Mouse (Mus musculus) limb, embryonic 14.5 days (tissue): ENCODE data around the gene Srpk3. TPM values are rescaled to one million over a fixed set of nuclear protein-coding genes. Genes with fewer than 3 reads are reported as not detected.

Source experiments
- ATAC-seq: fragments of 200-750 bp; cut with Nextera tagmentation; 2 replicates; pipeline ENCODE4 v1.8.0; 2017; ENCODE audit warnings: low read depth, moderate number of reproducible peaks, moderate TSS enrichment; ENCODE audit not compliant: low FRiP score
- DNase-seq: peaks from one replicate; pipeline ENCODE4 v3.0.0-alpha.2; 2015; ENCODE audit warnings: low spot score
- H3K27ac ChIP-seq: fragments of 300-500 bp; sonication (generic); replicated peaks from 2 replicates; pipeline ENCODE4 v1.5.1; 2014; ENCODE audit warnings: low read depth, mild to moderate bottlenecking, low read length, moderate library complexity, mixed read lengths
- H3K27me3 ChIP-seq: fragments of 300-500 bp; sonication (generic); 2 replicates; pipeline ENCODE4 v1.6.1; 2014; ENCODE audit warnings: low read length, mixed read lengths; ENCODE audit not compliant: control insufficient read depth, insufficient read depth
- H3K36me3 ChIP-seq: fragments of 300-500 bp; sonication (generic); 2 replicates; pipeline ENCODE4 v1.6.1; 2014; ENCODE audit warnings: mild to moderate bottlenecking, low read length, moderate library complexity, mixed read lengths; ENCODE audit not compliant: control insufficient read depth, insufficient read depth
- H3K4me1 ChIP-seq: fragments of 300-500 bp; sonication (generic); 2 replicates; pipeline ENCODE4 v1.6.1; 2014; ENCODE audit warnings: antibody characterized with exemption, low read length, mixed read lengths; ENCODE audit not compliant: control insufficient read depth, insufficient read depth
- H3K4me2 ChIP-seq: fragments of 300-500 bp; sonication (generic); replicated peaks from 2 replicates; pipeline ENCODE4 v1.6.1; 2014; ENCODE audit warnings: low read depth, mild to moderate bottlenecking, low read length, moderate library complexity; ENCODE audit not compliant: severe bottlenecking
- H3K4me3 ChIP-seq: fragments of 300-500 bp; sonication (generic); replicated peaks from 2 replicates; pipeline ENCODE4 v1.5.1; 2014; ENCODE audit warnings: low read length
- H3K9ac ChIP-seq: fragments of 300-500 bp; sonication (generic); 2 replicates; pipeline ENCODE4 v1.6.1; 2014; ENCODE audit warnings: mild to moderate bottlenecking, low read depth, low read length, moderate library complexity; ENCODE audit not compliant: severe bottlenecking
- H3K9me3 ChIP-seq: fragments of 300-500 bp; sonication (generic); 2 replicates; pipeline ENCODE4 v1.6.1; 2016; ENCODE audit warnings: low read length; ENCODE audit not compliant: control insufficient read depth
- POLR2A ChIP-seq: fragments of 200-500 bp; IDR thresholded peaks from 2 replicates; pipeline ENCODE4 v1.8.0; 2012; ENCODE audit warnings: inconsistent platforms, mild to moderate bottlenecking, moderate library complexity, borderline replicate concordance; ENCODE audit not compliant: insufficient read depth, insufficient read length; ENCODE audit errors: extremely low read depth
- WGBS: fragments of 180-500 bp; shearing (Covaris S2); extraction: QIAGEN DNeasy Blood & Tissue Kit; methylation state at CpG from one replicate; pipeline ENCODE4 v1.1.7; 2014; 5-methylcytosine and 5-hydroxymethylcytosine counted together
- polyA plus RNA-seq, 2 experiments: library from polyadenylated mRNA; depleted of rRNA in 1 of 2; stranded (reverse) in 1 of 2; unstranded in 1 of 2; fragments of >200 nt; fragmentation: Nextera tagmentation in 1 of 2; extraction: Ambion mirVana in 1 of 2; gene quantifications; 2 replicates each; pipeline versions ENCODE4 v1.2.1 to v1.2.3; 2012 to 2014

Srpk3 gene
- polyA plus RNA-seq, 2 experiments = 31.0 to 46.4 TPM

GRCm38 (mm10) chrX:73787225-73787558 lies 13.0 kb downstream of the Srpk3 start:
- H3K9me3 ChIP-seq = no peaks in the 10 kb centered on the region
- no peak for TF ChIP-seq POLR2A
- peak overlapping the region; percentile 54 for H3K4me2 ChIP-seq
- ATAC-seq (peak; percentile 9; the same call in 1 of the 2 replicates), DNase-seq (no peak)
- peak overlapping the region; percentile 56 for H3K4me3 ChIP-seq
- H3K36me3 ChIP-seq = peaks cover 12% of the 10 kb centered on the region
- no peaks in the 10 kb centered on the region for H3K27me3 ChIP-seq
- peak overlapping the region; percentile 70 for H3K9ac ChIP-seq
- WGBS = 27% methylated on average over 20 of the region's 22 CpGs
- H3K27ac ChIP-seq = peak overlapping the region; percentile 90
- no peaks in the 10 kb centered on the region for H3K4me1 ChIP-seq

- Histone ChIP-seq H3K4me3 (peak overlapping the region; percentile 56), H3K9ac (no peak overlapping the region), H3K36me3 (peaks cover 11% of the 10 kb centered on the region), H3K4me2 (peak overlapping the region; percentile 54; the same call in 1 of the 2 replicates), H3K9me3 (no peaks in the 10 kb centered on the region), H3K27me3 (no peaks in the 10 kb centered on the region), H3K4me1 (no peaks in the 10 kb centered on the region), H3K27ac (no peak overlapping the region)
- DNase-seq = no peak
- 87% methylated on average over 1 of the region's 1 CpGs for WGBS
- ATAC-seq = no peak
- TF ChIP-seq POLR2A = no peak
These were observed 14.3 kb downstream of the Srpk3 start for GRCm38 (mm10) chrX:73788501-73788900.

DNA sequence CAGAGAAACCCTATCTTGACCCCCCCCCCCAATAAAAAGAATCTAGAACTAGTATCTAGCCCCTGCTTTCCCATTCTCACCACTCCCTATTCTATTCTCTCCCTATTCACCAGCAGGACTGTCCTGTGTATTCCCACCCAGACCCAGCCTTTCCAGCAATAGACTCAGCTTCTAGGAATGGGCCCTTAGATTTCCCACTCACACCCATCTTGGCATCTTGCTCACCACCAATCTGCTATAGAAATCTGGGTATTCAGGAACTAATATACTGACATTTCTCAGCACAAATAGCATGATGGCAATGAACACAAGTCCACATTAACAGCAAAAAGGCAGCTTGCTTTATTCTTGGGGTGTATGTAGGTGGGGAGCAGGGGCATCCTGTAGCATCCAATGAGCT lies 18.8 kb downstream of the Srpk3 start:
- no peak for TF ChIP-seq POLR2A
- no peaks in the 10 kb centered on the region for H3K4me1 ChIP-seq
- DNase-seq (no peak), ATAC-seq (no peak)
- no peaks in the 10 kb centered on the region for H3K27me3 ChIP-seq
- H3K4me3 ChIP-seq = no peak overlapping the region
- H3K27ac ChIP-seq = no peak overlapping the region
- H3K4me2 ChIP-seq = no peak overlapping the region
- no peak overlapping the region for H3K9ac ChIP-seq
- H3K36me3 ChIP-seq = peaks cover 18% of the 10 kb centered on the region
- no peaks in the 10 kb centered on the region for H3K9me3 ChIP-seq

GRCm38 (mm10) chrX:73793505-73793904 lies 19.3 kb downstream of the Srpk3 start:
- Histone ChIP-seq H3K36me3 (peaks cover 18% of the 10 kb centered on the region), H3K27me3 (no peaks in the 10 kb centered on the region), H3K4me2 (no peak overlapping the region), H3K4me3 (no peak overlapping the region), H3K27ac (no peak overlapping the region), H3K9me3 (no peaks in the 10 kb centered on the region), H3K4me1 (no peaks in the 10 kb centered on the region), H3K9ac (no peak overlapping the region)
- no peak for TF ChIP-seq POLR2A
- ATAC-seq = no peak
- DNase-seq = no peak
- WGBS = 56% methylated on average over 1 of the region's 1 CpGs

GRCm38 (mm10) chrX:73797511-73797910 lies 23.3 kb downstream of the Srpk3 start:
- no peak overlapping the region for H3K27ac ChIP-seq
- no peak overlapping the region for H3K9ac ChIP-seq
- no peak for ATAC-seq
- H3K36me3 ChIP-seq = peaks cover 6% of the 10 kb centered on the region; the same call in 1 of the 2 replicates
- H3K4me3 ChIP-seq = no peak overlapping the region
- H3K27me3 ChIP-seq = no peaks in the 10 kb centered on the region
- no peaks in the 10 kb centered on the region for H3K4me1 ChIP-seq
- 96% methylated on average over 2 of the region's 2 CpGs for WGBS
- no peak for DNase-seq
- H3K9me3 ChIP-seq = no peaks in the 10 kb centered on the region
- TF ChIP-seq POLR2A = no peak
- H3K4me2 ChIP-seq = no peak overlapping the region

GRCm38 (mm10) chrX:73798502-73798901 lies 24.3 kb downstream of the Srpk3 start:
- no peaks in the 10 kb centered on the region for H3K4me1 ChIP-seq
- no peaks in the 10 kb centered on the region for H3K9me3 ChIP-seq
- no peak overlapping the region for H3K9ac ChIP-seq
- DNase-seq (peak; percentile 15), ATAC-seq (peak; percentile 53; the same call in 1 of the 2 replicates)
- no peak overlapping the region for H3K4me2 ChIP-seq
- H3K4me3 ChIP-seq = no peak overlapping the region
- TF ChIP-seq POLR2A = no peak
- no peaks in the 10 kb centered on the region for H3K27me3 ChIP-seq
- H3K36me3 ChIP-seq = peaks cover 6% of the 10 kb centered on the region; the same call in 1 of the 2 replicates
- 36% methylated on average over 9 of the region's 9 CpGs for WGBS
- H3K27ac ChIP-seq = no peak overlapping the region
